Mouse (Mus musculus): ENCODE results near the gene Omt2b. TPM values are rescaled to one million over a fixed set of nuclear protein-coding genes. Genes with fewer than 3 reads are reported as not detected.
"Not testable (repeated sequence)": the region's sequence is repeated elsewhere in the genome, so short reads cannot be mapped to it uniquely, and the experiment has no call there.

Gene Omt2b
- polyA plus RNA-seq, 1 experiment = not detected

- Histone ChIP-seq H3K4me3 (ENCODE audit: insufficient read depth, low read depth, low read length) (no peak overlapping the region), H3K27ac (ENCODE audit: insufficient read depth, low read depth, low read length) (no peak overlapping the region), H3K27me3 (replicated peaks; ENCODE audit: control insufficient read depth, insufficient read depth, low read length) (no peaks in the 10 kb centered on the region), H3K36me3 (ENCODE audit: control insufficient read depth, insufficient read depth, low read length) (no peaks in the 10 kb centered on the region), H3K4me1 (ENCODE audit: control insufficient read depth, insufficient read depth, low read length) (no peaks in the 10 kb centered on the region)
- 96% methylated on average over 1 of the region's 1 CpGs for WGBS
- DNase-seq = no peak
- no peak for TF ChIP-seq POLR2A (IDR thresholded peaks at IDR 0.05; ENCODE audit: low read depth, low read length)
- no peak for TF ChIP-seq CTCF (conservative IDR thresholded peaks at IDR 0.05; ENCODE audit: insufficient read depth, insufficient read length, low read depth, low read length)
Measured at GRCm38 (mm10) chr9:78298232-78298631, 29.2 kb upstream of the Omt2b start.

GRCm38 (mm10) chr9:78299143-78299542 is 28.2 kb upstream of the Omt2b start:
- not testable (repeated sequence) for H3K4me3 ChIP-seq (ENCODE audit: insufficient read depth, low read depth, low read length); H3K4me1 ChIP-seq (ENCODE audit: control insufficient read depth, insufficient read depth, low read length)
- 50% methylated on average over 1 of the region's 1 CpGs for WGBS

GRCm38 (mm10) chr9:78308122-78308521 is 19.3 kb upstream of the Omt2b start:
- not testable (repeated sequence) for DNase-seq; H3K4me3 ChIP-seq (ENCODE audit: insufficient read depth, low read depth, low read length); H3K27me3 ChIP-seq (replicated peaks; ENCODE audit: control insufficient read depth, insufficient read depth, low read length); H3K4me1 ChIP-seq (ENCODE audit: control insufficient read depth, insufficient read depth, low read length); H3K36me3 ChIP-seq (ENCODE audit: control insufficient read depth, insufficient read depth, low read length); H3K27ac ChIP-seq (ENCODE audit: insufficient read depth, low read depth, low read length)
- 86% methylated on average over 3 of the region's 3 CpGs for WGBS

More at GRCm38 (mm10) chr9:78299143-78299542, 28.2 kb upstream of the Omt2b start:
- DNase-seq; H3K27me3 ChIP-seq (replicated peaks; ENCODE audit: control insufficient read depth, insufficient read depth, low read length); H3K36me3 ChIP-seq (ENCODE audit: control insufficient read depth, insufficient read depth, low read length); H3K27ac ChIP-seq (ENCODE audit: insufficient read depth, low read depth, low read length): not testable (repeated sequence)

- Histone ChIP-seq H3K36me3 (ENCODE audit: control insufficient read depth, insufficient read depth, low read length) (no peaks in the 10 kb centered on the region), H3K27me3 (replicated peaks; ENCODE audit: control insufficient read depth, insufficient read depth, low read length) (no peaks in the 10 kb centered on the region; the same call in 1 of the 2 replicates), H3K27ac (ENCODE audit: insufficient read depth, low read depth, low read length) (no peak within 1 kb of the TSS), H3K4me1 (ENCODE audit: control insufficient read depth, insufficient read depth, low read length) (no peaks in the 10 kb centered on the region), H3K4me3 (ENCODE audit: insufficient read depth, low read depth, low read length) (no peak within 1 kb of the TSS)
- WGBS = 88% methylated on average over 2 of the region's 2 CpGs
- TF ChIP-seq POLR2A (IDR thresholded peaks at IDR 0.05; ENCODE audit: low read depth, low read length) (no peak), CTCF (conservative IDR thresholded peaks at IDR 0.05; ENCODE audit: insufficient read depth, insufficient read length, low read depth, low read length) (no peak)
- DNase-seq = no peak
Measured at GRCm38 (mm10) chr9:78314696-78315095, 12.7 kb upstream of the Omt2b start, which contains the start of gene Omt2a. Omt2a (minus strand) TSS chr9:78314796.

GRCm38 (mm10) chr9:78319499-78319898 is 7.9 kb upstream of the Omt2b start:
- TF ChIP-seq POLR2A (IDR thresholded peaks at IDR 0.05; ENCODE audit: low read depth, low read length) = no peak
- peak; percentile 57 for TF ChIP-seq CTCF (conservative IDR thresholded peaks at IDR 0.05; ENCODE audit: insufficient read depth, insufficient read length, low read depth, low read length)
- no peak overlapping the region for H3K27ac ChIP-seq (ENCODE audit: insufficient read depth, low read depth, low read length)
- no peaks in the 10 kb centered on the region for H3K4me1 ChIP-seq (ENCODE audit: control insufficient read depth, insufficient read depth, low read length)
- H3K27me3 ChIP-seq (replicated peaks; ENCODE audit: control insufficient read depth, insufficient read depth, low read length) = no peaks in the 10 kb centered on the region
- DNase-seq = no peak
- H3K4me3 ChIP-seq (ENCODE audit: insufficient read depth, low read depth, low read length) = no peak overlapping the region
- no peaks in the 10 kb centered on the region for H3K36me3 ChIP-seq (ENCODE audit: control insufficient read depth, insufficient read depth, low read length)
- 13% methylated on average over 1 of the region's 1 CpGs for WGBS

GRCm38 (mm10) chr9:78337050-78337449 is 9.7 kb downstream of the Omt2b start:
- not testable (repeated sequence) for H3K4me3 ChIP-seq (ENCODE audit: insufficient read depth, low read depth, low read length); H3K27me3 ChIP-seq (replicated peaks; ENCODE audit: control insufficient read depth, insufficient read depth, low read length); H3K27ac ChIP-seq (ENCODE audit: insufficient read depth, low read depth, low read length); H3K36me3 ChIP-seq (ENCODE audit: control insufficient read depth, insufficient read depth, low read length); DNase-seq; H3K4me1 ChIP-seq (ENCODE audit: control insufficient read depth, insufficient read depth, low read length)

GRCm38 (mm10) chr9:78340324-78340723 is 12.9 kb downstream of the Omt2b start:
- H3K27me3 ChIP-seq (replicated peaks; ENCODE audit: control insufficient read depth, insufficient read depth, low read length); H3K4me3 ChIP-seq (ENCODE audit: insufficient read depth, low read depth, low read length); H3K27ac ChIP-seq (ENCODE audit: insufficient read depth, low read depth, low read length); H3K36me3 ChIP-seq (ENCODE audit: control insufficient read depth, insufficient read depth, low read length); H3K4me1 ChIP-seq (ENCODE audit: control insufficient read depth, insufficient read depth, low read length): not testable (repeated sequence)
- WGBS = 21% methylated on average over 8 of the region's 8 CpGs
- peak; percentile 54 for TF ChIP-seq CTCF (conservative IDR thresholded peaks at IDR 0.05; ENCODE audit: insufficient read depth, insufficient read length, low read depth, low read length)
- DNase-seq = peak; percentile 32

GRCm38 (mm10) chr9:78342494-78342893 is 15.1 kb downstream of the Omt2b start:
- H3K4me1 ChIP-seq (ENCODE audit: control insufficient read depth, insufficient read depth, low read length); H3K4me3 ChIP-seq (ENCODE audit: insufficient read depth, low read depth, low read length); H3K27ac ChIP-seq (ENCODE audit: insufficient read depth, low read depth, low read length); H3K36me3 ChIP-seq (ENCODE audit: control insufficient read depth, insufficient read depth, low read length); H3K27me3 ChIP-seq (replicated peaks; ENCODE audit: control insufficient read depth, insufficient read depth, low read length): not testable (repeated sequence)
- 60% methylated on average over 4 of the region's 4 CpGs for WGBS
- peak; percentile 45 for DNase-seq

GRCm38 (mm10) chr9:78343055-78343454 is 15.7 kb downstream of the Omt2b start:
- not testable (repeated sequence) for H3K4me3 ChIP-seq (ENCODE audit: insufficient read depth, low read depth, low read length)
- 60% methylated on average over 9 of the region's 9 CpGs for WGBS
- peak; percentile 58 for DNase-seq

GRCm38 (mm10) chr9:78345235-78345634 is 17.8 kb downstream of the Omt2b start:
- H3K4me3 ChIP-seq (ENCODE audit: insufficient read depth, low read depth, low read length); H3K27ac ChIP-seq (ENCODE audit: insufficient read depth, low read depth, low read length); DNase-seq; H3K36me3 ChIP-seq (ENCODE audit: control insufficient read depth, insufficient read depth, low read length); H3K27me3 ChIP-seq (replicated peaks; ENCODE audit: control insufficient read depth, insufficient read depth, low read length): not testable (repeated sequence)
- peaks cover 22% of the 10 kb centered on the region; the same call in 1 of the 2 replicates for H3K4me1 ChIP-seq (ENCODE audit: control insufficient read depth, insufficient read depth, low read length)
- 53% methylated on average over 4 of the region's 4 CpGs for WGBS

More at GRCm38 (mm10) chr9:78343055-78343454, 15.7 kb downstream of the Omt2b start:
- H3K36me3 ChIP-seq (ENCODE audit: control insufficient read depth, insufficient read depth, low read length); H3K27ac ChIP-seq (ENCODE audit: insufficient read depth, low read depth, low read length); H3K4me1 ChIP-seq (ENCODE audit: control insufficient read depth, insufficient read depth, low read length); H3K27me3 ChIP-seq (replicated peaks; ENCODE audit: control insufficient read depth, insufficient read depth, low read length): not testable (repeated sequence)
